Mouse (Mus musculus) gonadal fat pad, adult 2 months (tissue): ENCODE results near the gene Chrdl2. TPM values are rescaled to one million over a fixed set of nuclear protein-coding genes. Genes with fewer than 3 reads are reported as not detected.

Experiments
- DNase-seq: peaks from one replicate; pipeline ENCODE4 v3.0.0-alpha.2; 2012; ENCODE audit warnings: low read depth
- polyA plus RNA-seq: library from polyadenylated mRNA; depleted of rRNA; stranded (reverse); fragments of >200 nt; gene quantifications from 2 replicates; pipeline ENCODE4 v1.2.3, GENCODE M21; 2012

The Chrdl2 gene
- polyA plus RNA-seq, 1 experiment: 6.7 TPM

- no peak for DNase-seq
These were observed 23.4 kb upstream of the Chrdl2 start for GRCm38 (mm10) chr7:99982256-99983242.

GRCm38 (mm10) chr7:99988725-99989124, 17.2 kb upstream of the Chrdl2 start:
- DNase-seq: no peak

GRCm38 (mm10) chr7:99989844-99990760, 15.9 kb upstream of the Chrdl2 start:
- no peak for DNase-seq

GRCm38 (mm10) chr7:99990990-99991707, 14.8 kb upstream of the Chrdl2 start:
- DNase-seq: no peak

- no peak for DNase-seq
These were observed 12.8 kb upstream of the Chrdl2 start for GRCm38 (mm10) chr7:99993159-99993558.

GRCm38 (mm10) chr7:99995186-99995585, 10.8 kb upstream of the Chrdl2 start:
- DNase-seq: no peak

- no peak for DNase-seq
These were observed 7.3 kb upstream of the Chrdl2 start for GRCm38 (mm10) chr7:99998668-99999067.

GRCm38 (mm10) chr7:100003781-100004180, 2.2 kb upstream of the Chrdl2 start:
- DNase-seq: no peak

- DNase-seq: no peak
These were observed 439 bp downstream of the Chrdl2 start for GRCm38 (mm10) chr7:100006411-100006810.

GRCm38 (mm10) chr7:100008765-100009164, 2.8 kb downstream of the Chrdl2 start:
- no peak for DNase-seq

GRCm38 (mm10) chr7:100009640-100010039, 3.7 kb downstream of the Chrdl2 start:
- DNase-seq: no peak

GRCm38 (mm10) chr7:100010711-100011110, 4.7 kb downstream of the Chrdl2 start:
- DNase-seq: peak; percentile 40

GRCm38 (mm10) chr7:100012085-100012484, 6.1 kb downstream of the Chrdl2 start:
- DNase-seq: no peak

GRCm38 (mm10) chr7:100012515-100012914, 6.5 kb downstream of the Chrdl2 start:
- no peak for DNase-seq

GRCm38 (mm10) chr7:100014123-100014600, 8.2 kb downstream of the Chrdl2 start:
- peak; percentile 26 for DNase-seq

GRCm38 (mm10) chr7:100017056-100017455, 11.1 kb downstream of the Chrdl2 start:
- DNase-seq: no peak

GRCm38 (mm10) chr7:100027353-100027752, 21.4 kb downstream of the Chrdl2 start:
- no peak for DNase-seq

GRCm38 (mm10) chr7:100029307-100029706, 23.3 kb downstream of the Chrdl2 start:
- no peak for DNase-seq

- no peak for DNase-seq
These were observed 25.2 kb downstream of the Chrdl2 start for GRCm38 (mm10) chr7:100030996-100031749.

GRCm38 (mm10) chr7:100033672-100034071, 27.7 kb downstream of the Chrdl2 start:
- no peak for DNase-seq
